Mouse (Mus musculus): ENCODE data around the gene Myo9a. TPM values are rescaled to one million over a fixed set of nuclear protein-coding genes. Genes with fewer than 3 reads are reported as not detected.
A peak's percentile ranks its signal among the peaks of the same experiment; 100 is the strongest.

The Myo9a gene
- total RNA-seq (2021), result 10 to 100 TPM; 18.2 to 24.5 TPM
- long read RNA-seq, experiment 1, result 0 reads
- long read RNA-seq, experiment 2, partial matches to known transcripts, result 5 of 6 reads
- long read RNA-seq, experiment 2, other reads (novel, unspliced or antisense), result 1 of 6 reads

- DNase-seq (ENCODE audit: low spot score in 2 of 2), result peak; percentile 99
Observed at GRCm38 (mm10) chr9:59750267-59751065, at the start of gene Myo9a, which contains the start of gene Senp8. TSS of gene Myo9a (plus strand) at chr9:59750896. TSS of gene Senp8 (minus strand) at chr9:59750710.

GRCm38 (mm10) chr9:59701094-59701493 lies 49.6 kb upstream of the Myo9a start:
- DNase-seq (ENCODE audit: low spot score in 2 of 2), result no peak

GRCm38 (mm10) chr9:59703099-59703498 lies 47.6 kb upstream of the Myo9a start:
- DNase-seq (ENCODE audit: low spot score in 2 of 2), result no peak

GRCm38 (mm10) chr9:59706850-59707825 lies 43.6 kb upstream of the Myo9a start:
- DNase-seq (ENCODE audit: low spot score in 2 of 2), result no peak

GRCm38 (mm10) chr9:59709225-59709624 lies 41.5 kb upstream of the Myo9a start:
- DNase-seq (ENCODE audit: low spot score in 2 of 2), result no peak

GRCm38 (mm10) chr9:59716275-59716898 lies 34.3 kb upstream of the Myo9a start:
- DNase-seq (ENCODE audit: low spot score in 2 of 2), result no peak

GRCm38 (mm10) chr9:59718237-59718636 lies 32.5 kb upstream of the Myo9a start:
- no peak for DNase-seq (ENCODE audit: low spot score in 2 of 2)

- no peak for DNase-seq (ENCODE audit: low spot score in 2 of 2)
Observed at GRCm38 (mm10) chr9:59721144-59721543, 29.6 kb upstream of the Myo9a start.

- peak in 1 of 2 experiments; percentile 42 for DNase-seq (ENCODE audit: low spot score in 2 of 2)
Observed at GRCm38 (mm10) chr9:59723096-59723657, 27.5 kb upstream of the Myo9a start.

GRCm38 (mm10) chr9:59723791-59724442 lies 26.8 kb upstream of the Myo9a start:
- DNase-seq (ENCODE audit: low spot score in 2 of 2), result no peak

- no peak for DNase-seq (ENCODE audit: low spot score in 2 of 2)
Observed at GRCm38 (mm10) chr9:59725515-59725914, 25.2 kb upstream of the Myo9a start.

- no peak for DNase-seq (ENCODE audit: low spot score in 2 of 2)
Observed at GRCm38 (mm10) chr9:59727569-59728286, 23.0 kb upstream of the Myo9a start.

GRCm38 (mm10) chr9:59731136-59731535 lies 19.6 kb upstream of the Myo9a start:
- no peak for DNase-seq (ENCODE audit: low spot score in 2 of 2)

GRCm38 (mm10) chr9:59733075-59733474 lies 17.6 kb upstream of the Myo9a start:
- no peak for DNase-seq (ENCODE audit: low spot score in 2 of 2)

- DNase-seq (ENCODE audit: low spot score in 2 of 2), result no peak
Observed at GRCm38 (mm10) chr9:59735394-59735793, 15.3 kb upstream of the Myo9a start.

GRCm38 (mm10) chr9:59740593-59740992 lies 10.1 kb upstream of the Myo9a start:
- no peak for DNase-seq (ENCODE audit: low spot score in 2 of 2)

GRCm38 (mm10) chr9:59743903-59744302 lies 6.8 kb upstream of the Myo9a start:
- no peak for DNase-seq (ENCODE audit: low spot score in 2 of 2)

- DNase-seq (ENCODE audit: low spot score in 2 of 2), result no peak
Observed at GRCm38 (mm10) chr9:59748387-59748786, 2.3 kb upstream of the Myo9a start.

GRCm38 (mm10) chr9:59748969-59749368 lies 1.7 kb upstream of the Myo9a start:
- DNase-seq (ENCODE audit: low spot score in 2 of 2), result no peak
